Mouse (Mus musculus) heart, postnatal 25 days (tissue): ENCODE measurements at regions not wholly inside any gene's neighbourhood (a gene's known extent, or its start where the extent isn't known, plus 50 kb on each side); places are given as distances from the start of the nearest gene placed in this dataset.

Experiments
- DNase-seq: peaks from one replicate; pipeline ENCODE4 v3.0.0; 2022; ENCODE audit warnings: low spot score
- intact Hi-C: fragments of 180-260 bp; cut with DNase I; formaldehyde crosslinking; loops from one replicate; pipeline ENCODE4 v1.15.1; 2025

GRCm38 (mm10) chr15:45453797-45454196, 5319.6 kb downstream of the 9330182O14Rik start:
- DNase-seq = peak; percentile 38
- intact Hi-C loops = no loop called here

DNA sequence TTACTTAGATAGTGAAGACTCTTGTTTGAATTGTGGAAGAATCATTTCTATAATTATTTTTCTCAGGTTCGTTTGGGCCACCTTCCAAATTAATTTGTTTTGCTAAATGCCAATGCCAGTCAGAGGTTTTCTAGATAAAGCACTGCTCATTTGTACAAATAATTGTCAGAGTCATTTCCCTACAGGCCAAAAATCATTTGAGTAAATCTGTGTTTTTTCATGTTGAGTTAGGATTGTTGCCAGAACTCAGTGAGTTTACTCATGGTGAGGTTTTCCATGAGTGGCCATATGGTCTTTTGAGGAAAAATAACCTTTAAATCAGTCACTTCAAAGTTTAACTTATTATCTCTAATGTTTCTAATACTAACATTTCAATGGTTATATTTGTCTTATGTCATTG, 5336.3 kb downstream of the 9330182O14Rik start:
- intact Hi-C loops = no loop called here
- DNase-seq = no peak

DNA sequence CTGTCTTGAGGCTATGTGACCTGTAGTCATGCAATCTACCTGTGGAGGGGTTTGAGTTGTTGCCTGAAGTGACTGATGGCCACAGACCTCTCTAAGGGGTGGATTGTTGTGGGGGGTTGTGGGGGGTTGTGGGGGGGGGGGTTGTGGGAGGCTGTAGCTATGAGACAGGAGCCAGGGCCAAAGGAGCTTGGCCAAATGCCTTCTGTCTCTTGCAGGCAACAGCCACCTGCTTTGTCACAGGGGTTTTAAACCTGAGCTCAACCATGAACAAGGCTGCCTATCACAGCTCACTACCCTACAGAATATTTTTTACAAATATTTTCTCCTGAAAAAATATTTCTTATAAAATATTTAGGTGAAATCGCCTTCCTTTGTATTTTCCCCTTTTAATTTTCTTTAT, 5339.0 kb downstream of the 9330182O14Rik start:
- intact Hi-C loops = no loop called here
- DNase-seq = no peak

- DNase-seq = no peak
- intact Hi-C loops = no loop called here
These were observed 5376.1 kb downstream of the 9330182O14Rik start for GRCm38 (mm10) chr15:45510271-45510670.
